Mouse (Mus musculus): ENCODE results near the gene Gm21746.
"Not testable (repeated sequence)": the region's sequence is repeated elsewhere in the genome, so short reads cannot be mapped to it uniquely, and the experiment has no call there.

Gm21746 gene

DNA sequence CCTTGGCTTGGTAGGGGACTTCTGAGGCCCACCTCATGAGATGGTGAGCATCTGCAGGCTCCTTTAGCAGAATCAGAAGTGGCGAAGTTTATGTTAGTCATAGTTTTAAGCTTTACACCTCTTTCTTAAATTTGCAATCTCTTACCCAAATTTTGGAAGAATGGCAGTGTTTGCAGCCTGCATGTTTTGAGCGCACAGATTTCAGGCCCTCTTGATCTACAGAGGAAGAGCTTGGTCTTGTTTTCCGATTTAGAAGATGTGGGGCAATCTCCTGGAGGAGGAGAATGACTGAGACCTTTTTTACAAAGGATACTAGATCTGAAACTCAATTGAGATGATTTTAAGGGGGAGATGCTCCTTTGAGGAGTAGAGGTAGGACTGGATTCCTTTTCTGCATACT is at the start of gene Gm21746:
Gm21746 (minus strand) TSS at position 101 of the 400 bp plus-strand sequence.
- DNase-seq = not testable (repeated sequence)

DNA sequence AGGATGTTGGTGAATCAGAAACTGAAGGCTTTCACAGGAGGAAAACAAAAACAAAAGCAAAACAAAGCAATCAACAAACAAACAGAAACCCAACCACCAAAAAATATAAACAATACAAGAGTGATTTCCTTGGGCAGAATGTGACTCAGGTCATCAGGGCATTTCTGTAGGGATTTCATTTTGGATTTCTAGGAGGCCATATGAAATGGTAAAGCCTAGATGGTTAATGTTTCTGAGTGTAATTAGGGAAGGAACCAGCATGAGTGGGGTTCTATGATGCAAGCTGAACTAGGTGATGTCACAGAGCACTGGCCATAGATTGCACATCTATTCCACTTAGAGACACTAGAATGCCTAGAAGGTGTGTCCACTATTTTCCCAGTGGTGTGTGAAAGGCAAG is 29.0 kb upstream of the Gm21746 start, which contains the start of gene Gm20873:
Gm20873 (plus strand) TSS at position 301 of the 400 bp plus-strand sequence.
- DNase-seq = not testable (repeated sequence)
